Mouse (Mus musculus) CH12.LX (cell line): ENCODE measurements around the gene Aass. TPM values are rescaled to one million over a fixed set of nuclear protein-coding genes. Genes with fewer than 3 reads are reported as not detected.

ENCODE experiments used
- DNase-seq: peaks from one replicate; pipeline ENCODE4 v3.0.0-alpha.2; 2013; ENCODE audit errors: extremely low read depth
- H3K27ac ChIP-seq: 2 replicates; pipeline ENCODE4 v1.5.1; 2012; ENCODE audit warnings: low read depth, mild to moderate bottlenecking, control low read depth, moderate library complexity; ENCODE audit not compliant: insufficient read depth
- H3K27me3 ChIP-seq: replicated peaks from 2 replicates; pipeline ENCODE3; 2012; ENCODE audit warnings: inconsistent platforms
- H3K36me3 ChIP-seq, 2 experiments: replicated peaks in 1 of 2; 2 replicates each; pipeline versions ENCODE3 to v1.6.1; 2012; ENCODE audit warnings: inconsistent platforms in 1 of 2, low read length in 1 of 2, mild to moderate bottlenecking in 1 of 2, mixed read lengths in 1 of 2, moderate library complexity in 1 of 2; ENCODE audit not compliant: control insufficient read depth in 1 of 2, insufficient read depth in 1 of 2
- H3K4me1 ChIP-seq, 2 experiments: 2 replicates each; pipeline ENCODE4 v1.6.1; 2012; ENCODE audit warnings: inconsistent platforms in 1 of 2, moderate library complexity in 1 of 2; ENCODE audit not compliant: insufficient read depth in 2 of 2, control insufficient read depth in 1 of 2
- H3K4me2 ChIP-seq: 2 replicates; pipeline ENCODE4 v1.6.1; 2012; ENCODE audit warnings: low read depth, mild to moderate bottlenecking, control low read depth; ENCODE audit not compliant: poor library complexity, insufficient read depth, severe bottlenecking
- H3K4me3 ChIP-seq, 3 experiments: fragments of 150-350 bp in 1 of 3; sonication (generic) in 1 of 3; replicated peaks in 1 of 3; 2 replicates each; pipeline versions ENCODE3 to v1.5.1; 2011 to 2012; ENCODE audit warnings: low read depth in 2 of 3, low read length in 2 of 3, mild to moderate bottlenecking in 2 of 3, moderate library complexity in 2 of 3, control low read depth in 1 of 3, improper control_type of control experiment in 1 of 3, inconsistent platforms in 1 of 3, mixed read lengths in 1 of 3; ENCODE audit not compliant: poor library complexity in 1 of 3
- H3K79me2 ChIP-seq: replicated peaks from 2 replicates; pipeline ENCODE4 v1.6.1; 2012; ENCODE audit warnings: mild to moderate bottlenecking, moderate library complexity; ENCODE audit not compliant: control insufficient read depth, poor library complexity, insufficient read depth, severe bottlenecking; ENCODE audit errors: extremely low read depth
- H3K9ac ChIP-seq: 2 replicates; pipeline ENCODE4 v1.6.1; 2012; ENCODE audit warnings: low read depth, mild to moderate bottlenecking, control low read depth, moderate library complexity; ENCODE audit not compliant: insufficient read depth
- H3K9me3 ChIP-seq: replicated peaks from 2 replicates; pipeline ENCODE3; 2012; ENCODE audit warnings: low read length, inconsistent platforms, mixed read lengths
- BHLHE40 ChIP-seq: IDR thresholded peaks from 2 replicates; pipeline ENCODE4 v1.6.1; 2011; ENCODE audit warnings: mild to moderate bottlenecking, low read depth, low read length, improper control_type of control experiment
- CHD2 ChIP-seq: IDR thresholded peaks from 2 replicates; pipeline ENCODE4 v1.6.1; 2011; ENCODE audit warnings: low read length, improper control_type of control experiment
- CTCF ChIP-seq, 2 experiments: IDR thresholded peaks in 1 of 2; conservative IDR thresholded peaks in 1 of 2; 2 replicates each; pipeline ENCODE4 v1.5.1; 2011 to 2012; ENCODE audit warnings: low read depth in 2 of 2, low read length in 2 of 2, improper control_type of control experiment in 1 of 2, inconsistent platforms in 1 of 2, mild to moderate bottlenecking in 1 of 2, moderate library complexity in 1 of 2
- EP300 ChIP-seq: IDR thresholded peaks from 2 replicates; pipeline ENCODE4 v1.6.1; 2011; ENCODE audit warnings: low read length, improper control_type of control experiment
- HCFC1 ChIP-seq: IDR thresholded peaks from 2 replicates; pipeline ENCODE4 v1.6.1; 2012; ENCODE audit warnings: low read depth, mild to moderate bottlenecking, inconsistent platforms, low read length, improper control_type of control experiment
- JUN ChIP-seq: IDR thresholded peaks from 2 replicates; pipeline ENCODE4 v1.6.1; 2011; ENCODE audit warnings: low read depth, mild to moderate bottlenecking, low read length, improper control_type of control experiment, moderate library complexity; ENCODE audit not compliant: insufficient read depth
- KAT2A ChIP-seq: IDR thresholded peaks from 2 replicates; pipeline ENCODE4 v1.6.1; 2012; ENCODE audit warnings: low read length, improper control_type of control experiment, inconsistent platforms; ENCODE audit not compliant: insufficient replicate concordance
- MAFK ChIP-seq: IDR thresholded peaks from 2 replicates; pipeline ENCODE4 v1.6.1; 2011; ENCODE audit warnings: low read length, improper control_type of control experiment; ENCODE audit not compliant: insufficient replicate concordance
- MAX ChIP-seq: IDR thresholded peaks from 2 replicates; pipeline ENCODE4 v1.6.1; 2011; ENCODE audit warnings: low read length, improper control_type of control experiment
- MAZ ChIP-seq: IDR thresholded peaks from 2 replicates; pipeline ENCODE4 v1.6.1; 2012; ENCODE audit warnings: low read depth, mild to moderate bottlenecking, inconsistent platforms, low read length, improper control_type of control experiment, moderate library complexity
- MEF2A ChIP-seq: IDR thresholded peaks from 2 replicates; pipeline ENCODE4 v1.6.1; 2014; ENCODE audit warnings: low read depth, mild to moderate bottlenecking, inconsistent platforms, low read length, improper control_type of control experiment, borderline replicate concordance
- MXI1 ChIP-seq: IDR thresholded peaks from 2 replicates; pipeline ENCODE4 v1.6.1; 2011; ENCODE audit warnings: mild to moderate bottlenecking, low read depth, low read length, improper control_type of control experiment
- MYC ChIP-seq: IDR thresholded peaks from 2 replicates; pipeline ENCODE4 v1.6.1; 2011; ENCODE audit warnings: low read depth, mild to moderate bottlenecking, improper control_type of control experiment, low read length
- POLR2AphosphoS2 ChIP-seq: IDR thresholded peaks from 2 replicates; pipeline ENCODE4 v1.6.1; 2011; ENCODE audit warnings: low read depth, low read length, improper control_type of control experiment
- RAD21 ChIP-seq: IDR thresholded peaks from 2 replicates; pipeline ENCODE4 v1.6.1; 2011; ENCODE audit warnings: low read depth, mild to moderate bottlenecking, low read length, improper control_type of control experiment, moderate library complexity
- RCOR1 ChIP-seq: conservative IDR thresholded peaks from 2 replicates; pipeline ENCODE4 v1.6.1; 2012; ENCODE audit warnings: low read depth, mild to moderate bottlenecking, inconsistent platforms, low read length, improper control_type of control experiment
- SIN3A ChIP-seq: IDR thresholded peaks from 2 replicates; pipeline ENCODE4 v1.6.1; 2012; ENCODE audit warnings: low read length, improper control_type of control experiment, inconsistent platforms
- SMC3 ChIP-seq: IDR thresholded peaks from 2 replicates; pipeline ENCODE4 v1.6.1; 2011; ENCODE audit warnings: low read depth, low read length, improper control_type of control experiment
- USF1 ChIP-seq: IDR thresholded peaks from 2 replicates; pipeline ENCODE4 v1.6.1; 2014; ENCODE audit warnings: low read depth, mild to moderate bottlenecking, inconsistent platforms, low read length, improper control_type of control experiment
- USF2 ChIP-seq: conservative IDR thresholded peaks from 2 replicates; pipeline ENCODE4 v1.6.1; 2011; ENCODE audit warnings: low read depth, low read length, improper control_type of control experiment
- ZC3H11A ChIP-seq: IDR thresholded peaks from 2 replicates; pipeline ENCODE4 v1.6.1; 2012; ENCODE audit warnings: low read depth, mild to moderate bottlenecking, inconsistent platforms, low read length, improper control_type of control experiment
- ZKSCAN1 ChIP-seq: IDR thresholded peaks from 2 replicates; pipeline ENCODE4 v1.6.1; 2012; ENCODE audit warnings: low read depth, inconsistent platforms, low read length, improper control_type of control experiment, borderline replicate concordance
- ZMIZ1 ChIP-seq: IDR thresholded peaks from 2 replicates; pipeline ENCODE4 v1.6.1; 2012; ENCODE audit warnings: low read depth, mild to moderate bottlenecking, inconsistent platforms, low read length, improper control_type of control experiment
- ZNF384 ChIP-seq: IDR thresholded peaks from 2 replicates; pipeline ENCODE4 v1.6.1; 2012; ENCODE audit warnings: low read depth, low read length, improper control_type of control experiment, inconsistent platforms
- dilution Hi-C: fragments of 300-500 bp; cut with MboI; formaldehyde crosslinking; loops from 2 replicates; pipeline ENCODE4 v1.14.3; 2020; ENCODE audit warnings: low sequenced_read_pairs; ENCODE audit not compliant: extremely low pct_unique_long_range_greater_than_20kb, extremely low pct_ligation_motif_present
- in situ Hi-C: fragments of 300-500 bp; cut with MboI; formaldehyde crosslinking; loops from 3 replicates; pipeline ENCODE4 v1.14.3; 2019; ENCODE audit warnings: low sequenced_read_pairs, low pct_ligation_motif_present, low pct_unique_long_range_greater_than_20kb, mixed read lengths
- polyA plus RNA-seq: library from polyadenylated mRNA; unstranded; fragments of >175 nt; gene quantifications from 2 replicates; pipeline ENCODE4 v1.2.1, GENCODE M21; 2012; ENCODE audit warnings: low read depth; ENCODE audit not compliant: insufficient read length
- total RNA-seq, 2 experiments: library from RNA; depleted of rRNA; stranded (reverse); fragments of 300-350 nt in 1 of 2; fragments of >200 nt in 1 of 2; gene quantifications; 2 replicates each; pipeline ENCODE4 v1.2.3; 2012 to 2014

Aass gene
- total and polyA plus RNA-seq, 3 experiments: not detected

GRCm38 (mm10) chr6:23143980-23144379 is 11.2 kb upstream of the Aass start:
- H3K36me3 ChIP-seq: no peaks in the 10 kb centered on the region
- H3K9me3 ChIP-seq: no peaks in the 10 kb centered on the region
- H3K4me3 ChIP-seq: no peak overlapping the region
- dilution Hi-C loops (no loop called here), in situ Hi-C loops (no loop called here)
- no peak for TF ChIP-seq BHLHE40
- TF ChIP-seq MYC: no peak
- TF ChIP-seq JUN: no peak
- TF ChIP-seq USF1: no peak
- TF ChIP-seq MEF2A: no peak
- no peak for TF ChIP-seq KAT2A
- TF ChIP-seq USF2: no peak
- TF ChIP-seq MAZ: no peak
- TF ChIP-seq CHD2: no peak
- TF ChIP-seq SIN3A: no peak
- TF ChIP-seq EP300: no peak
- TF ChIP-seq MAX: no peak
- no peak for TF ChIP-seq POLR2AphosphoS2
- TF ChIP-seq RAD21: no peak
- no peak for TF ChIP-seq ZMIZ1
- TF ChIP-seq HCFC1: no peak
- no peak for TF ChIP-seq ZKSCAN1
- no peaks in the 10 kb centered on the region for H3K27me3 ChIP-seq
- no peak overlapping the region for H3K27ac ChIP-seq
- H3K79me2 ChIP-seq: no peaks in the 10 kb centered on the region
- DNase-seq: no peak
- no peak overlapping the region for H3K9ac ChIP-seq
- no peak overlapping the region for H3K4me2 ChIP-seq
- peaks cover 0 to 6% of the 10 kb centered on the region in 2 experiments; a peak in 2 of 4 replicates for H3K4me1 ChIP-seq

GRCm38 (mm10) chr6:23131015-23131414 is 1.8 kb downstream of the Aass start:
- Histone ChIP-seq H3K4me1 (no peaks in the 10 kb centered on the region), H3K4me3 (no peak overlapping the region), H3K36me3 (no peaks in the 10 kb centered on the region)
- TF ChIP-seq MXI1: no peak
- TF ChIP-seq MAFK: no peak
- no peak for TF ChIP-seq SMC3
- no peak for TF ChIP-seq CTCF (conservative IDR thresholded peaks at IDR 0.05 in 1 of 2, IDR thresholded peaks at IDR 0.05 in 1 of 2; ENCODE audit: low read depth in 2 of 2, low read length in 2 of 2)
- TF ChIP-seq MAX: no peak
- no peak for TF ChIP-seq RCOR1
- TF ChIP-seq BHLHE40: no peak
- no peak for TF ChIP-seq MYC
- TF ChIP-seq ZMIZ1: no peak
- no peak for TF ChIP-seq ZNF384
- TF ChIP-seq ZC3H11A: no peak
- no peak for TF ChIP-seq POLR2AphosphoS2
- no peak for TF ChIP-seq MEF2A
- TF ChIP-seq ZKSCAN1: no peak
- TF ChIP-seq MAZ: no peak
- TF ChIP-seq, all 38 proteins: peak for 0
- no peak for DNase-seq
- no peak overlapping the region for H3K4me2 ChIP-seq
- H3K27me3 ChIP-seq: no peaks in the 10 kb centered on the region
- no peaks in the 10 kb centered on the region for H3K79me2 ChIP-seq
- in situ Hi-C loops (no loop called here), dilution Hi-C loops (no loop called here)
- H3K9ac ChIP-seq: no peak overlapping the region
- H3K27ac ChIP-seq: no peak overlapping the region
- H3K9me3 ChIP-seq: no peaks in the 10 kb centered on the region
